Mouse (Mus musculus): ENCODE measurements around the gene Dph6. TPM values are rescaled to one million over a fixed set of nuclear protein-coding genes. Genes with fewer than 3 reads are reported as not detected.
"Not testable (repeated sequence)": the region's sequence is repeated elsewhere in the genome, so short reads cannot be mapped to it uniquely, and the experiment has no call there.

The Dph6 gene
- 1 to 10 TPM; 3.2 to 4.1 TPM for total RNA-seq (2021)
- long read RNA-seq, experiment 1, partial matches to known transcripts: 0 of 5 reads
- long read RNA-seq, experiment 1, other reads (novel, unspliced or antisense): 4 of 5 reads
- long read RNA-seq, experiment 2, partial matches to known transcripts: 0 of 3 reads
- long read RNA-seq, experiment 2, other reads (novel, unspliced or antisense): 1 of 3 reads

GRCm38 (mm10) chr2:114654365-114655239 is at the start of gene Dph6:
Gene Dph6, minus strand, starts transcription at chr2:114654964.
- intact Hi-C loops (cut with DNase I): loop anchor here (10.0 kb wide), 1 partner anchor 810 kb away; the partner anchor contains the start of gene Arhgap11a
- DNase-seq: peak; percentile 74 to 89

DNA sequence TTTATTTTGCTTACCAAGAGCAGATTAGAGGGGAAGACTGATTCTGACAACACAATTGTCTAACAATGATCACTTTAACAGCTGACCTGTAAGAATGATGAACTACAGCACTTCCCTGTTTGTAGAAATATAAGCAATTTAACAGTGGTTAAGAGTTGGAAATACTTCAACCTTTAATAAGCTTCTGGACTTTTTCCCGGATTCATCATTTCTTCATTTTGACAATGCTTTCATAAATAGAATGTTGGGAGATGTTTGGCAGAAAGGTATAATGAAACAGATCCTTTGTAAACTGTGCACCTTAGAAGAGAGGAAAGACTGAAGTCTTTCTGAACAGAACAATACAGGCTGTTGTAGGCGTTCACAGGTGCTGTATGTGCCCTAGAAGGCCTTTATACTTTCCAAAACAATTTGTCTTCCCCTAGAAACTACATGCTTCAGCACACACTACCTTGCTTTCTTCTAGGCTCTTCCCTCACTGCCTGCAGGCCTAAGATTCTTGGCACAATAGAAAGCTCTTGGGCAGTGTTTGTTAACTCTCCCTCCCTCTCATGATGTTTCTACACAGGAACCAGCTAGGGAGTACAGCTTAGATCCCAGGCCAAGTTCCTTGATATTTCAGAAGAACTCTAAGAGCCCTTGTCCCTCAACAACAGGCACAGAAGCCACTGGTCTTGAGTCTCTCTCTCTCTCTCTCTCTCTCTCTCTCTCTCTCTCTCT is 46.4 kb upstream of the Dph6 start:
- DNase-seq: no peak
- intact Hi-C loops (cut with DNase I): no loop called here

- intact Hi-C loops (cut with DNase I): no loop called here
- no peak for DNase-seq
These were observed 36.8 kb upstream of the Dph6 start for GRCm38 (mm10) chr2:114691607-114692006.

DNA sequence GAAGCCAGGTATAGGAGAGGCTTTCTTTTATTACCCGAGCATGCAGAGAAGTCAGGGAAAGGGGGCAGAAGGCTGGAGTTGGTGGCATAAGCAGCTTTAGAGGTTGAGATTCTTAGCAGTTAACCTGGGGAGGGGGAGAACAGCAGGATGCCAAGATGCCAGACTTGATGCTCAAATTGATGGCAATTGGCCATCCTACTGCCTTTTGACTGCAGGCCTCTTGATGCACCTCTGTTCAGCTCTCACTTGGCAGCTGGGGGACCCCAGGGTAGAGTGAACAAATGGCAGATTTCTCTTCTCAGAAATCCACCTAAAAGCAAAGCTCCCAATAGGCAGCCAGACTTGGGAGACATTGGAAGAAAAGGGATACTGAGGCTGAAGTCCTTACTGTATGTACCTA is 32.7 kb upstream of the Dph6 start:
- intact Hi-C loops (cut with DNase I): no loop called here
- DNase-seq: no peak

DNA sequence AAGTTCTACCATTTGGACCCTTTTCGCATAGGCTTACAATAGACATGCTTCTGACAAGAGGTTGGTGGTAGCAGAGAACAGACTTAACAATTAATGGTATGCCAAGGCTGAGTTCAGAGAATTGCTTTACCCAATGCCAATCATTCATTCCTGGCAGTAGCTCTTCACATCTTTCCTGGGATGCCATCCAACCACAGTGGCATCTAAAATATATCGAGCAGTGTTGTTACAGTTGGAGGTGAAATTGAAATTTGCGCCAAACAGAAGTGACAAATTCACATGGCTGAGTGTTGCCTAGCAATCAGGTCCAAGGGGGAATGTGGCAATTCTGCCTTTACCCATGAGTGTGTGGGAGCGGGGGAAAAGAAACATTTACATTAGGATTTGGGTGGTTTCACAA is 32.3 kb upstream of the Dph6 start:
- no peak for DNase-seq
- intact Hi-C loops (cut with DNase I): no loop called here

GRCm38 (mm10) chr2:114673831-114674230 is 19.1 kb upstream of the Dph6 start:
- no peak for DNase-seq
- intact Hi-C loops (cut with DNase I): no loop called here

DNA sequence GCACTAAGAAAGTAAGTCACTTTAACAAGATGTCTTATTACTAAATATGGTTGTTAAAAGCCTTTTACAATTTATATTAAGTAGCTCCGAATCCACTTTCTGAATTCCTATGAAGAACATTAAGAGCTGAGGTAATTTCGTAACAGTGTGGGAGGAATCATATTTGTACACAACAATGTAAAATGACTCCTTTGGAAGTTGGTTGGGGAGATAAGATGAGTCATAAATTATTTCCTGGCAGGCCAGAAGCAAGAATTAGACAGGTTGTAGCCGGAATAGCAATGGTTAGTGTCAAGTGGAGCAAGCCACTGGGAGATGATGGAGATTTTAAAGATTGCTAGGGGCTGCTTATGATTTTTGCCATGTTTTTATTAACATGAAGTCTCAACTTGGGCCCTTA is 16.2 kb upstream of the Dph6 start:
- no peak for DNase-seq
- intact Hi-C loops (cut with DNase I): no loop called here

DNA sequence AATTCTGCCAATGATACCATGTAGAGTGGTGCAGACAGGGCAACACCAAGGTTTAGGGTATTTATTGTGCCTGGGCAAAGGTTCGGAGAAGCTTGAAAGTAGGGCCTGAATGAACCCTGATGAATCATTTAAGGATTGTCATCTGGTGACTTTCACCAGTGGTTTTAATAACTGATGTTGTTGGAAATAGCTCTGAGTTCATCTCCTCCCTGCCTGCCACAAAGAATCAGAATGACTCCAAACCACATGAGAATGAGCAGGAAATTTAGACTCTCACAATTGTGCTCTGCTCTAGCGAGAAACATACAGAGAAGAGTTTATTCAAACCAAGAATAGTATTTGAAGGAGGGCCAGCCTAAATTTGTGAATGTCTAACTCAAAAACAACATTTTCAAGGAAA is 4.2 kb upstream of the Dph6 start:
- no peak for DNase-seq
- intact Hi-C loops (cut with DNase I): loop anchor here (10.0 kb wide), 1 partner anchor 814 kb away; the partner anchor contains the start of gene Arhgap11a

GRCm38 (mm10) chr2:114646240-114646639 is 8.5 kb downstream of the Dph6 start:
- no peak for DNase-seq
- intact Hi-C loops (cut with DNase I): no loop called here

DNA sequence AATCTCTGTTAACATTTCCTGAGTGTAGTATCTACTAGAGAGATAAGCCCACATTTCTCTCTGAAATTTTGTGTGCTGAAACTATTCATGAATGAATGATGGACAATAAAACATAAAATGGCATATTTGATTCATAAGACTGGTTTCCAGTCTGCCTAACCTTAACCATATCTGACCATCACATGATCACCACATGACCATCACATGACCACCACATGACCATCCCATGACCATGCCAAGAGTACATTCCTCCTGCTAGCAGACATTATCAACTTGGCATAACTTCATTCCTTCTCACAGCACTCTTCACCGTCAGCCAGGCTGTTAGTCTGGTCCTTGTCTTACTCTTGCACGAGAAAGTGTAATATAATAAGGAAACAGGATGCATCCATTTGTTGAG is 10.9 kb downstream of the Dph6 start:
- intact Hi-C loops (cut with DNase I): no loop called here
- no peak for DNase-seq

DNA sequence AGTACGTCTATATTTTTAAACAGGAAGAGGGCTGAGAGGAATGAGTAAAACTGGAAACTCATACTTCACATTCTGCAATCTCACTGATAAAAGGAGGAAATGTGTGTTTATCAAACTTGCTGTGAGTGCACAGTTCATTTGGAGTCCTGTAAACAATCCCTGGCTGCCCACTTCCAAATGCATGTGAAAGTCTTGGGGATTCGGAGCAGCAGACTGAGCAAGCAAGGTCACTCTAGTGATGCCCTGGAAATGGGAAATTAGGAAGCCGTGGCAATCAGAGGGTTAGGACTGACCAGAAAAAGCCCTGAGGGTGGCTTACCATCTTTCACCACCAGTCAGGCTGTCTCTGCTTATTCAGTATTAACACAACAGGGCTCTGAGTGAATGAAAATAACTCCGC is 30.1 kb downstream of the Dph6 start:
- intact Hi-C loops (cut with DNase I): no loop called here

DNA sequence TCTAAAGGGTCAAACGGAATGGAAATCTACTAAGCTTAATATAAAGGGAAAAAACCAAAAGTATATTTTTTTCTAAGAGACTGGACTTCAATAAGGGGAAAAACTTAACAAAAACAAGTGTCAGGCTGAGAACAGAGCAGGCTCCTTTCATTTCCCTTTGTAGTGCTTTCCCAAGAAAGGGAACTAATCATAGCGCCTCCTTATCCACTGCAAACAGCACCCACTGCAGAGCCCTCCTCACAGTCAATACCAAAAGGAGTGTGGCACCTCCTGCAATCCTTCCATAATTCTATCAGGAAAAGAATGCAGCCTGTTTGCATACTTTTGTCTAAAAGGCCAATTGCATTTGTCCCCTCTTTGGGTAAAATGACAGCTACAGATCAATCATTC is 32.2 kb downstream of the Dph6 start:
- DNase-seq: no peak
- intact Hi-C loops (cut with DNase I): no loop called here

More for the DNA sequence above, 30.1 kb downstream of the Dph6 start:
- no peak for DNase-seq

- intact Hi-C loops (cut with DNase I): no loop called here
- DNase-seq: no peak
These were observed 32.8 kb downstream of the Dph6 start for GRCm38 (mm10) chr2:114621781-114622549.

DNA sequence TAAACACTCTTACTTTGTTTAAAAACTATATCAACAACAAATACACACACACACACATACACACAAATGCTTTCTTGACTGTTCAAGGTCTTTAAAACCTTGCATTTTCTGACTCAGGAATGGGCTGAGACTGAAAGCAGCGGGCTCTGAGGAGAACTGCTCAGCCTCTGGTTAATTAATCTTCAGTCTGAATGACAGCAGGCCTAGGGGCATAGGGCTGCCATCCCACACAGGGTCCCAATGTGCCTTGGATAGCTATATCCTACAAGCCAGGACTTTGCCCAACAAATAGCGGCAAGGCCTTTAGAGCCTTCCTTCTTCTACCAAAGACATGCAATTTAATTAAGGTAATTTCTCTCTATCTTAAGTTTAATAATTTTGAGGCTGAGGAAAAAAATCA is 43.2 kb downstream of the Dph6 start:
- intact Hi-C loops (cut with DNase I): no loop called here
- DNase-seq: no peak

GRCm38 (mm10) chr2:114610110-114610509 is 44.7 kb downstream of the Dph6 start:
- intact Hi-C loops (cut with DNase I): no loop called here
- no peak for DNase-seq

DNA sequence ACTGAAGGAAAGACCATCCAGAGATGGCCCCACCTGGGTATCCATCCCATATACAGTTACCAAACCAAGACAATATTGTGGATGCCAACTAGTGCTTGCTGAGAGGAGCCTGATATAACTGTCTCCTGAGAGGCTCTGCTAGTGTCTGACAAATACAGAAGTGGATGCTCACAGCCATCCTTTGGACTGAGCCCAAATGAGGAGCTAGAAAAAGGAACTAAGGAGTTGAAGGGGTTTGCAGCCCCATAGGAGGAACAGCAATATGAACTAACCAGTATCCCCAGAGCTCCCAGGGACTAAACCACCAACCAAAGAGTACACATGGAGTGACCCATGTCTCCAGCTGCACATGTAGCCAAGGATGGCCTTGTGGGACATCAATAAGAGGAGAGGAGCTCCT is 49.6 kb downstream of the Dph6 start:
- intact Hi-C loops (cut with DNase I); DNase-seq: not testable (repeated sequence)

- DNase-seq: no peak
These were observed 53.6 kb downstream of the Dph6 start for GRCm38 (mm10) chr2:114601174-114601573.

GRCm38 (mm10) chr2:114599793-114600192 is 55.0 kb downstream of the Dph6 start:
- DNase-seq: no peak
- intact Hi-C loops (cut with DNase I): no loop called here

More at GRCm38 (mm10) chr2:114601174-114601573, 53.6 kb downstream of the Dph6 start:
- intact Hi-C loops (cut with DNase I): no loop called here

DNA sequence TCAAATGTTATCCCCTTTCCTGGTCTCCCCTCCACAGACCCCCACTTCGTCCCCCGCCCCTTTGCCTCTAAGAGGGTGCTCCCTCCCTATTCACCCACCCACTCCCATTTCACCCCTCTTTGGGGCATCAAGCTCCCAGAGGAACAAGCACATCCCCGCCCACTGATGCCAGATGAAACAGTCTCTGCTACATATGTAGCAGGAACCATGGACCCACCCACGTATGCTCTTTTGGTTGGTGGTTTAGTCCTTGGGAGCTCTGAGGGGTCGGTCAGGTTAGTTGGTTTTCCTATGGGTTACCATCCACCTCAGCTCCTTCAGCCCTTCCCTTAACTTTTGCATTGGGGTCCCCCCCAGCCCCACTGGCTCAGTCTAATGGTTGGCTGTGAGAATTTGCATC is 61.4 kb downstream of the Dph6 start:
- DNase-seq: no peak
- intact Hi-C loops (cut with DNase I): no loop called here

DNA sequence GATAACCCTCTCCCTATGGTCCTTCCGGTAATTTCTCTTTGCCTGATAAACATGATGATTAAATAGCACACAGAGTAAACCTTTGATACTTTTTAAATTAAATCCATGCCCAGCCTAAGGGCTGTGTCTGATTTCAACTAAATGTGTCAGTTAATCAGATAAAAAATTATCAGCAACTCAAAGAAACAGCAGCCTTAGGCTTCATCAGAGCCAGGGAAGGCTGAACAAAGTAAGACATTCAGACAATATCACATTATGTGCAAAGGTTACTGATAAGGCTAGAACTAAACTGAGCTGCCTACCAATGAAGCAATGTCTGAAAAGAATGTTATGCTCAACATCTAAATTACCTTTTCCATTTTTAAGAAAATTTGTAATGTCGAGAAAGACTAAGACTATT is 74.0 kb downstream of the Dph6 start:
- DNase-seq: no peak
- intact Hi-C loops (cut with DNase I): no loop called here

All from gastrocnemius, postnatal 36 days (tissue).